Mouse (Mus musculus) adrenal gland, postnatal 10 days (tissue): Measurements from ENCODE around the gene Rfc1. TPM values are rescaled to one million over a fixed set of nuclear protein-coding genes. Genes with fewer than 3 reads are reported as not detected.

Experiments used
- total RNA-seq, 2 experiments: library from RNA; stranded (reverse); gene quantifications; 2 replicates each; pipeline ENCODE4 v1.2.3; 2021

The Rfc1 gene
- total RNA-seq, 2 experiments from 2014 or later: 47.7 to 50.2 TPM

Other genes starting within 250 kb of the Rfc1 start
- gene Tmem156, start 243.5 kb downstream of the Rfc1 start, total RNA-seq: under 1 TPM; 0.57 to 0.67 TPM
- 10 to 100 TPM; 46.9 to 56.9 TPM for gene Klhl5, start 228.1 kb downstream of the Rfc1 start, total RNA-seq
- 1 to 10 TPM; 7.0 to 9.3 TPM for gene Wdr19, start 136.0 kb downstream of the Rfc1 start, total RNA-seq
- gene Klb, start 12.6 kb upstream of the Rfc1 start, total RNA-seq: 10 to 100 TPM; 19.4 to 19.9 TPM
- gene Rpl9, start 55.8 kb upstream of the Rfc1 start, total RNA-seq: 1,000 to 10,000 TPM; 1,097 to 1,198 TPM
- 10 to 100 TPM; 69.8 to 74.1 TPM for gene Lias, start 55.8 kb upstream of the Rfc1 start, total RNA-seq
- gene Ugdh, start 100.3 kb upstream of the Rfc1 start, total RNA-seq: 10 to 100 TPM; 46.9 to 47.9 TPM
- gene Gm43552, start 157.2 kb upstream of the Rfc1 start, total RNA-seq: not detected
- gene Smim14, start 201.5 kb upstream of the Rfc1 start, total RNA-seq: 100 to 1,000 TPM; 115 to 117 TPM
- 10 to 100 TPM; 91.1 to 92.7 TPM for gene Ube2k, start 201.6 kb upstream of the Rfc1 start, total RNA-seq